Mouse (Mus musculus): ENCODE measurements around the gene Tas2r118.

The Tas2r118 gene

GRCm38 (mm10) chr6:23969960-23970359 is at the start of gene Tas2r118:
TSS of gene Tas2r118 (minus strand) at chr6:23970060.
- DNase-seq (ENCODE audit: low read depth) = no peak

- no peak for DNase-seq (ENCODE audit: low read depth)
Measured at GRCm38 (mm10) chr6:24018320-24018719, 48.5 kb upstream of the Tas2r118 start.

- DNase-seq (ENCODE audit: low read depth) = no peak
Measured at GRCm38 (mm10) chr6:23993276-23993675, 23.4 kb upstream of the Tas2r118 start.

- no peak for DNase-seq (ENCODE audit: low read depth)
Measured at GRCm38 (mm10) chr6:23990687-23991387, 21.0 kb upstream of the Tas2r118 start.

- DNase-seq (ENCODE audit: low read depth) = no peak
Measured at GRCm38 (mm10) chr6:23986293-23986692, 16.4 kb upstream of the Tas2r118 start.

- no peak for DNase-seq (ENCODE audit: low read depth)
Measured at GRCm38 (mm10) chr6:23966980-23967379, 2.9 kb downstream of the Tas2r118 start.

GRCm38 (mm10) chr6:23965925-23966324 is 3.9 kb downstream of the Tas2r118 start:
- no peak for DNase-seq (ENCODE audit: low read depth)

- DNase-seq (ENCODE audit: low read depth) = no peak
Measured at GRCm38 (mm10) chr6:23963741-23964140, 6.1 kb downstream of the Tas2r118 start.

- DNase-seq (ENCODE audit: low read depth) = no peak
Measured at GRCm38 (mm10) chr6:23940776-23941175, 29.1 kb downstream of the Tas2r118 start.

GRCm38 (mm10) chr6:23938575-23939488 is 31.0 kb downstream of the Tas2r118 start:
- no peak for DNase-seq (ENCODE audit: low read depth)

- DNase-seq (ENCODE audit: low read depth) = no peak
Measured at GRCm38 (mm10) chr6:23936414-23936813, 33.4 kb downstream of the Tas2r118 start.

- DNase-seq (ENCODE audit: low read depth) = no peak
Measured at GRCm38 (mm10) chr6:23923806-23924205, 46.1 kb downstream of the Tas2r118 start.
